Mouse (Mus musculus) liver, embryonic 12.5 days (tissue): Measurements from ENCODE around the gene Yod1. TPM values are rescaled to one million over a fixed set of nuclear protein-coding genes. Genes with fewer than 3 reads are reported as not detected.

ENCODE experiments used
- ATAC-seq: fragments of 200-750 bp; cut with Nextera tagmentation; 2 replicates; pipeline ENCODE4 v1.8.0; 2017; ENCODE audit warnings: moderate number of reproducible peaks, mild to moderate bottlenecking, moderate library complexity
- H3K27ac ChIP-seq: fragments of 300-500 bp; sonication (generic); 2 replicates; pipeline ENCODE4 v1.5.1; 2016; ENCODE audit warnings: mild to moderate bottlenecking
- H3K27me3 ChIP-seq: fragments of 300-500 bp; sonication (generic); replicated peaks from 2 replicates; pipeline ENCODE4 v1.6.1; 2016; ENCODE audit warnings: mild to moderate bottlenecking, moderate library complexity
- H3K36me3 ChIP-seq: fragments of 300-500 bp; sonication (generic); 2 replicates; pipeline ENCODE4 v1.6.1; 2016; ENCODE audit warnings: mild to moderate bottlenecking, moderate library complexity
- H3K4me1 ChIP-seq: fragments of 300-500 bp; sonication (generic); 2 replicates; pipeline ENCODE4 v1.6.1; 2016
- H3K4me2 ChIP-seq: fragments of 300-500 bp; sonication (generic); 2 replicates; pipeline ENCODE4 v1.6.1; 2016; ENCODE audit warnings: mild to moderate bottlenecking, moderate library complexity
- H3K4me3 ChIP-seq: fragments of 300-500 bp; sonication (generic); 2 replicates; pipeline ENCODE4 v1.5.1; 2016; ENCODE audit warnings: mild to moderate bottlenecking, moderate library complexity
- H3K9ac ChIP-seq: fragments of 300-500 bp; sonication (generic); 2 replicates; pipeline ENCODE4 v1.6.1; 2016; ENCODE audit warnings: mild to moderate bottlenecking, moderate library complexity
- H3K9me3 ChIP-seq: fragments of 300-500 bp; sonication (generic); replicated peaks from 2 replicates; pipeline ENCODE4 v1.6.1; 2016; ENCODE audit warnings: mild to moderate bottlenecking, moderate library complexity
- WGBS: fragments of 180-500 bp; shearing (Covaris S2); methylation state at CpG from one replicate; pipeline ENCODE4 v1.1.7; 2016; ENCODE audit not compliant: insufficient replicate concordance; 5-methylcytosine and 5-hydroxymethylcytosine counted together
- polyA plus RNA-seq: library from polyadenylated mRNA; unstranded; fragments of >200 nt; fragmentation: Nextera tagmentation; extraction: Ambion mirVana; gene quantifications from 2 replicates; pipeline ENCODE4 v1.2.1, GENCODE M21; 2016

Gene Yod1
- polyA plus RNA-seq, 1 experiment from 2014 or later: 49.7 TPM

DNA sequence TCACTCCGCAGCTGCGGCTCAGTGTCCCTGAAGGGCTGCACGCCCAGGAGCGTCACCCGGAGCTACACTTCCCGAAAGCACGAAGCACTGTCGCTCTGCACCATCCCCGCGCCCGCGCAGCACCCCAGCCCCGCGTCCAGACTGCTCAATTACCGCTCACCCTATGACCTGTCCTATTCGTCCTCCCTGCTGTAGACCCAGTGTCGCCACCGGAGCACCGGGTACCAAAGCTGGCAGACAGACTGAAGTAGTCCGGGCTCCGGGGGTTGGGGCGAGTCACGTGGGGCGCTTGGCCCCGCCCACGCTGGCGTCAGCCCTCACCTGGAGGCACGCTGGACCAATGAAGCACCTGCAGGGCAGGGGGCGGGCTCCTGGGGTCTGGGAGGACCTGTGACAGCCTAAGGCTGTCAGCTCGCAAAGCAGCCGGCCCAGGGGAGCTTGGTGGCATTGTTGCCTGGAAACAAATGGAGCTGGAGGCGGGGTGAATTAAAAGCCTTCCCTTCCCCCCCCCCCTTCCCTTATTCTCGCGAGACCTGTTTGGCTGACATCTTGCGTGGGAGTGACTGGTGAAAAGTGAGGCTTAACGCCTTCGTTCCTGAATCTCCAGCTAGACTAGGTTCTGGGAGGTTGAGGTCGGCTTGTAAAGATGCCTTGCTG is 1.4 kb upstream of the Yod1 start, which contains the start of gene Gm29427:
Gene Gm29427 (minus strand): TSS at position 239 of the 657 bp plus-strand sequence.
- peak; percentile 91 for ATAC-seq
- no peaks in the 10 kb centered on the region for H3K9me3 ChIP-seq
- H3K4me1 ChIP-seq: peaks cover 44% of the 10 kb centered on the region

GRCm38 (mm10) chr1:130716218-130716512 is 962 bp upstream of the Yod1 start:
- Histone ChIP-seq H3K4me1 (peaks cover 48% of the 10 kb centered on the region), H3K27ac (peak overlapping the region; percentile 92), H3K9me3 (no peaks in the 10 kb centered on the region), H3K9ac (peak overlapping the region; percentile 95), H3K27me3 (no peaks in the 10 kb centered on the region), H3K4me3 (peak overlapping the region; percentile 84), H3K36me3 (peaks cover 38% of the 10 kb centered on the region), H3K4me2 (peak overlapping the region; percentile 86)
- WGBS: 1% methylated on average over 3 of the region's 3 CpGs
- peak; percentile 21 for ATAC-seq

More for the DNA sequence above, 1.4 kb upstream of the Yod1 start, which contains the start of gene Gm29427:
- H3K4me2 ChIP-seq: peak within 1 kb of the TSS; percentile 86
- no peaks in the 10 kb centered on the region for H3K27me3 ChIP-seq
- H3K27ac ChIP-seq: peak within 1 kb of the TSS; percentile 92
- peak within 1 kb of the TSS; percentile 84 for H3K4me3 ChIP-seq
- 2% methylated on average over 38 of the region's 38 CpGs for WGBS
- peak within 1 kb of the TSS; percentile 95 for H3K9ac ChIP-seq
- peaks cover 38% of the 10 kb centered on the region for H3K36me3 ChIP-seq

DNA sequence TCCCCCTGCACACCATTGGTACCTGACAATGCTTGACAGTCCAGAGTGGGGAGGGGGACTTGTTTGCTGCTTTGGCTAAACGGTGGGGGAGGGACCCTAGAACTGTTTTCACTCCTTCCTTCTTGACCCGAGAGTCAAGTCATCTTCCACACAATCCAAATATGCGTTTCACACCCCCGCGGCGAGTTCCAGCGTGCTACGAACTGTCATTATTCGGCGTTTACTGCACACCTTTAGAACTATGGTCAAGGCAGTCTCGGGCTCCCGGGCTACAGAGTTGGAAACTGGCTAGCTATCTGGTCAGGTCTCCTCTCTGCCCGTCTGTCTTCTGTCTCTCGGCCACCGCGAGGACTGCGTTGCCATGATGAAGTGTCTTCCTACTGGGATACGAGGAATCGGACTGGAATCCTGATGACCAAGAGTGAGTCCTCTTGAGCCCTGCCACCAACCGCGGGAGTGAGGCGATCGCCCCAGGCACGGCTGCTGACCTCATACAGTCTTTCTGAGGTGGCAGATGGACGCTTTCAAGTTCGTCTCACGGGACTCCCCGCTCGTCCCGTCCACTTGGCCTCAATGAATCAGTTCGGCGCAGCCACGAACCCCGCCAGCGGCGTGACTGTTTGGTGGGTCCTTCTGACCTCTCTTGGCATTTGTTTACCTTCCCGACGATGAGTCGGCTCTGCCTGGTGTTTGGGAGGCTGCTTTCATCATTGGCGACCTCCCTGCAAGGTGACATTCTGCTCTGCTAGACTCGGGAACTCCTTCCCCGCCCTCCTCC is 425 bp upstream of the Yod1 start:
- peak; percentile 4 for ATAC-seq
- WGBS: under 1% methylated on average over 42 of the region's 42 CpGs
- H3K4me3 ChIP-seq: peak overlapping the region; percentile 84
- H3K27me3 ChIP-seq: no peaks in the 10 kb centered on the region
- peaks cover 34% of the 10 kb centered on the region for H3K36me3 ChIP-seq
- H3K9me3 ChIP-seq: no peaks in the 10 kb centered on the region
- peak overlapping the region; percentile 95 for H3K9ac ChIP-seq
- H3K27ac ChIP-seq: peak overlapping the region; percentile 92
- peak overlapping the region; percentile 86 for H3K4me2 ChIP-seq
- peaks cover 48% of the 10 kb centered on the region for H3K4me1 ChIP-seq

GRCm38 (mm10) chr1:130724206-130724605 is 7.1 kb downstream of the Yod1 start:
- 88% methylated on average over 5 of the region's 5 CpGs for WGBS
- ATAC-seq: no peak
- Histone ChIP-seq H3K27me3 (no peaks in the 10 kb centered on the region), H3K27ac (no peak overlapping the region), H3K9ac (no peak overlapping the region), H3K9me3 (no peaks in the 10 kb centered on the region), H3K36me3 (peaks cover 31% of the 10 kb centered on the region), H3K4me2 (no peak overlapping the region), H3K4me1 (peaks cover 25% of the 10 kb centered on the region), H3K4me3 (no peak overlapping the region)

- Histone ChIP-seq H3K27me3 (no peaks in the 10 kb centered on the region), H3K27ac (peak overlapping the region; percentile 30; the same call in 1 of the 2 replicates), H3K4me3 (no peak overlapping the region), H3K4me2 (no peak overlapping the region), H3K9me3 (no peaks in the 10 kb centered on the region), H3K9ac (no peak overlapping the region), H3K36me3 (peaks cover 22% of the 10 kb centered on the region), H3K4me1 (peaks cover 32% of the 10 kb centered on the region)
- 91% methylated on average over 2 of the region's 2 CpGs for WGBS
- no peak for ATAC-seq
These were observed 9.3 kb downstream of the Yod1 start for GRCm38 (mm10) chr1:130726396-130726795.

DNA sequence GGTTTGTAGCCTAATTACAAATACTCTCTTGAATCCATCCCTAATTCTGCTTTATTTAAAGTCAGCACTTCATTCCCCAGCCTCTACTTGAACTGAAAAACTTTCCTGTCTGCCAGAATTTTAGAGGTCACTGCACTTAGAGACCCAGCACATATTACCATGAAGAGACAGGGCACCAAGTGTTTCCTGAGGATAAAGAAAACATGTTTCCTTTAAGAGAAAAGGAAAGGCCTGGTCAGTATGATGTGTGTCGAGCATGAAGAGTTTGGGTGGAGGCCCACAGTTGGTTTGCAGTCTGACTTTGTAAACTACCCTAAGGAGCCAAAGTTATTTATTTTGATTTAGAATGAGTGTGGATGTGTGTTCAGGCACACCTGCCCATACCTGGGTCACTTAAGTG is 10.9 kb downstream of the Yod1 start:
- no peaks in the 10 kb centered on the region for H3K9me3 ChIP-seq
- H3K4me3 ChIP-seq: no peak overlapping the region
- H3K27ac ChIP-seq: peak overlapping the region; percentile 64; the same call in 1 of the 2 replicates
- H3K36me3 ChIP-seq: peaks cover 14% of the 10 kb centered on the region
- no peak overlapping the region for H3K4me2 ChIP-seq
- H3K4me1 ChIP-seq: peaks cover 44% of the 10 kb centered on the region
- ATAC-seq: no peak
- H3K27me3 ChIP-seq: no peaks in the 10 kb centered on the region
- WGBS: 21% methylated on average over 1 of the region's 1 CpGs
- no peak overlapping the region for H3K9ac ChIP-seq

- Histone ChIP-seq H3K4me2 (no peak overlapping the region), H3K4me3 (no peak overlapping the region), H3K9ac (no peak overlapping the region), H3K27ac (peak overlapping the region; percentile 64; the same call in 1 of the 2 replicates), H3K9me3 (no peaks in the 10 kb centered on the region), H3K4me1 (peaks cover 51% of the 10 kb centered on the region), H3K27me3 (no peaks in the 10 kb centered on the region), H3K36me3 (peaks cover 7% of the 10 kb centered on the region)
- 87% methylated on average over 3 of the region's 3 CpGs for WGBS
- ATAC-seq: no peak
These were observed 11.6 kb downstream of the Yod1 start for GRCm38 (mm10) chr1:130728708-130729107.

- Histone ChIP-seq H3K27ac (peak within 1 kb of the TSS; percentile 64; the same call in 1 of the 2 replicates), H3K4me1 (peaks cover 55% of the 10 kb centered on the region), H3K4me2 (no peak within 1 kb of the TSS), H3K36me3 (peaks cover 4% of the 10 kb centered on the region), H3K9me3 (no peaks in the 10 kb centered on the region), H3K27me3 (no peaks in the 10 kb centered on the region), H3K9ac (no peak within 1 kb of the TSS), H3K4me3 (no peak within 1 kb of the TSS)
- 67% methylated on average over 2 of the region's 2 CpGs for WGBS
- no peak for ATAC-seq
These were observed 12.0 kb downstream of the Yod1 start, which contains the start of gene Pfkfb2 for GRCm38 (mm10) chr1:130729153-130729552. Pfkfb2 (minus strand) TSS chr1:130729253.

DNA sequence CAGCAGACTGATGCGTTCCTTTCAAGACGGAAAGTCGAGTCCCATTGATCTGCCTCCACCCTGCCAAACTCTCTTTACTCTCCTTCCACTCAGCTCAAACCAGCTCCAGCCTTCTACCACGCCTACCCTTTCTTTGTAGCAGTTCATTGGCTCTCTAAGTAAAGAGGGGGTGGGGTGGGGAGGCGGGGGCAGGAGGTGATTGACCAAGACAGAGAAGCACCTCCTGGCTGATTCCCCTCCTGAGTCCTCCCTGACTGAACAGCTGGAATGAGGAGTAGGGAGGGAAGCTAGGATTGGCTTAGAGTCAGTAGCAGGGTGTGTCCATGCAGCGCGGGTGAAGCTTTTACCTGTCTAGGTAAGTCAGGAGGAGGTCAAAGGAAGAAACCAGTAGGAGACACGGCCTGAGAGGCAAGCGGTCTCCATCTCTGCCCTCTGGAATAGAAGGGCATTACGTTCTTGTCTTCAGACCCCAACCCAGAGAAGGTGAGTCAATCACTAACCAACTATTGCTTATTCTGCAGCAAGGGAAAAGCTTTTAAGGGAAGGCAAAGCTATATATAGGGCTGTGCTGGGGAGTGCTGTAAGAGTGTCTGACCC is 14.7 kb downstream of the Yod1 start, which contains the start of gene AA986860:
Gene AA986860 (plus strand): TSS at position 236 of the 597 bp plus-strand sequence.
- peak within 1 kb of the TSS; percentile 78 for H3K4me2 ChIP-seq
- H3K27me3 ChIP-seq: no peaks in the 10 kb centered on the region
- H3K9ac ChIP-seq: peak within 1 kb of the TSS; percentile 65
- peak within 1 kb of the TSS; percentile 90 for H3K27ac ChIP-seq
- 13% methylated on average over 10 of the region's 10 CpGs for WGBS
- no peaks in the 10 kb centered on the region for H3K9me3 ChIP-seq
- peak within 1 kb of the TSS; percentile 65 for H3K4me3 ChIP-seq
- peaks cover 82% of the 10 kb centered on the region for H3K4me1 ChIP-seq
- peak; percentile 98 for ATAC-seq
- peaks cover 8% of the 10 kb centered on the region; the same call in 1 of the 2 replicates for H3K36me3 ChIP-seq

DNA sequence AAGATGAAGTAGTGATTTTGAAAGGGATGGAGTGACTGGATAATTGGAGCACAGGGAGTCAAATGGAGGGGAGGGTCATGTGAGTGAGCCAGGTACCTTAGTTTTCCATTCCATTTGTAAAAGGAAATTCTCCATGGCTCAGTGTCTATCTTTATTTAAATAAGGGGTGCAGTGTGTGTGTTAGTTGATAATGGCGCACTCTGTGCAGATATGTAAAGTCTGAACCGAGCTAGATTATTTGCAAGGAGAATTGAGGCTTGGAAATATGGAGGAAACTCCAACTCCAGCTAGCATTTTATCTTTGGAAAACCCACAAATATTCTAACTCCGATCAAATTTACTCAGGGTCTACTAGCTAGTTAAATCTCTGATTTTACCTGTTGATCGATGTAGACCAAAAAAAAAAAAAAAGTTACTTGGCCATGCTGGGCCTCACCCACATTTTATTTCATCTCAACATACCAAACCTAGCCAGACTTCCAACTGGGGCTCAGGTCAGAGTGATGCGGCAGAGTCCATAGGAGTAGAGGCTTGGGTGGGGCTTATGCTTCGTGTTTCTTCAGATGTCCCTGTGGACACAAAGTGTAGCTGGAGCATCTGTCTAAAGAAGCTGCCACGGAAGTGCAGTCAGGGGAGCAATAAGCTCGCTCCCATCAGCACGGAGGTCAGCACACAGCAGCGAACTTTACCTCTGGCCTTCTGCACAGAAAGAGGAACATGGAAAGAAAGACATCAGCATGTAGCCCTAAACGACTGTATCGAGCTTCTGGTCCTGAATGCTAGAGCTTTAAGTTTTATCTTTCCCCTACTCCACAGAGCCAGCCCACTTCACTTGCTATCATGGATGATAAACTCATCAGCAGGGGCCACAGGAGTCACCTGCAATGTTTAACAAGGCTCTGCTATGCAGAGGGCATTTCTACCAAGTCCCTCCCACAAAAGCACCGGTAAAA is 15.9 kb downstream of the Yod1 start:
- ATAC-seq: peak; percentile 36
- Histone ChIP-seq H3K9ac (peak overlapping the region; percentile 65), H3K4me2 (peak overlapping the region; percentile 78), H3K27me3 (no peaks in the 10 kb centered on the region), H3K27ac (peak overlapping the region; percentile 90), H3K4me1 (peaks cover 93% of the 10 kb centered on the region), H3K4me3 (peak overlapping the region; percentile 65), H3K36me3 (peaks cover 13% of the 10 kb centered on the region; the same call in 1 of the 2 replicates), H3K9me3 (no peaks in the 10 kb centered on the region)
- WGBS: 43% methylated on average over 13 of the region's 13 CpGs

GRCm38 (mm10) chr1:130733671-130734070 is 16.5 kb downstream of the Yod1 start:
- WGBS: 74% methylated on average over 4 of the region's 4 CpGs
- no peaks in the 10 kb centered on the region for H3K9me3 ChIP-seq
- peak overlapping the region; percentile 90 for H3K27ac ChIP-seq
- peak overlapping the region; percentile 65 for H3K9ac ChIP-seq
- no peaks in the 10 kb centered on the region for H3K27me3 ChIP-seq
- peaks cover 20% of the 10 kb centered on the region; the same call in 1 of the 2 replicates for H3K36me3 ChIP-seq
- ATAC-seq: no peak
- H3K4me2 ChIP-seq: peak overlapping the region; percentile 78
- peaks cover 96% of the 10 kb centered on the region for H3K4me1 ChIP-seq
- H3K4me3 ChIP-seq: peak overlapping the region; percentile 65
